Mouse (Mus musculus) hindbrain, embryonic 10.5 days (tissue): Measurements from ENCODE around the gene Spata48. TPM values are rescaled to one million over a fixed set of nuclear protein-coding genes. Genes with fewer than 3 reads are reported as not detected.
A peak's percentile ranks its signal among the peaks of the same experiment; 100 is the strongest.

Experiments
- DNase-seq: peaks from one replicate; pipeline ENCODE4 v3.0.0-alpha.2; 2017; ENCODE audit warnings: low spot score
- H3K27ac ChIP-seq: fragments of 300-500 bp; sonication (generic); 2 replicates; pipeline ENCODE4 v1.5.1; 2016; ENCODE audit warnings: mild to moderate bottlenecking, moderate library complexity
- H3K27me3 ChIP-seq: fragments of 300-500 bp; sonication (generic); 2 replicates; pipeline ENCODE4 v1.6.1; 2016; ENCODE audit warnings: mild to moderate bottlenecking; ENCODE audit not compliant: poor library complexity, insufficient read depth, severe bottlenecking
- H3K36me3 ChIP-seq: fragments of 300-500 bp; sonication (generic); 2 replicates; pipeline ENCODE4 v1.6.1; 2016; ENCODE audit warnings: mild to moderate bottlenecking, moderate library complexity
- H3K4me1 ChIP-seq: fragments of 300-500 bp; sonication (generic); replicated peaks from 2 replicates; pipeline ENCODE4 v1.6.1; 2016; ENCODE audit warnings: mild to moderate bottlenecking
- H3K4me3 ChIP-seq: fragments of 300-500 bp; sonication (generic); 2 replicates; pipeline ENCODE4 v1.5.1; 2016; ENCODE audit warnings: mild to moderate bottlenecking, moderate library complexity
- H3K9me3 ChIP-seq: fragments of 300-500 bp; sonication (generic); 2 replicates; pipeline ENCODE4 v1.6.1; 2016; ENCODE audit warnings: mild to moderate bottlenecking, moderate library complexity
- WGBS: fragments of 180-500 bp; shearing (Covaris S2); methylation state at CpG from one replicate; pipeline ENCODE4 v1.1.7; 2016; 5-methylcytosine and 5-hydroxymethylcytosine counted together
- polyA plus RNA-seq: library from polyadenylated mRNA; unstranded; fragments of >200 nt; fragmentation: Nextera tagmentation; extraction: Ambion mirVana; gene quantifications from 2 replicates; pipeline ENCODE4 v1.2.1, GENCODE M21; 2016

The Spata48 gene
- 1.2 and 1.8 TPM in 2 replicates for polyA plus RNA-seq

DNA sequence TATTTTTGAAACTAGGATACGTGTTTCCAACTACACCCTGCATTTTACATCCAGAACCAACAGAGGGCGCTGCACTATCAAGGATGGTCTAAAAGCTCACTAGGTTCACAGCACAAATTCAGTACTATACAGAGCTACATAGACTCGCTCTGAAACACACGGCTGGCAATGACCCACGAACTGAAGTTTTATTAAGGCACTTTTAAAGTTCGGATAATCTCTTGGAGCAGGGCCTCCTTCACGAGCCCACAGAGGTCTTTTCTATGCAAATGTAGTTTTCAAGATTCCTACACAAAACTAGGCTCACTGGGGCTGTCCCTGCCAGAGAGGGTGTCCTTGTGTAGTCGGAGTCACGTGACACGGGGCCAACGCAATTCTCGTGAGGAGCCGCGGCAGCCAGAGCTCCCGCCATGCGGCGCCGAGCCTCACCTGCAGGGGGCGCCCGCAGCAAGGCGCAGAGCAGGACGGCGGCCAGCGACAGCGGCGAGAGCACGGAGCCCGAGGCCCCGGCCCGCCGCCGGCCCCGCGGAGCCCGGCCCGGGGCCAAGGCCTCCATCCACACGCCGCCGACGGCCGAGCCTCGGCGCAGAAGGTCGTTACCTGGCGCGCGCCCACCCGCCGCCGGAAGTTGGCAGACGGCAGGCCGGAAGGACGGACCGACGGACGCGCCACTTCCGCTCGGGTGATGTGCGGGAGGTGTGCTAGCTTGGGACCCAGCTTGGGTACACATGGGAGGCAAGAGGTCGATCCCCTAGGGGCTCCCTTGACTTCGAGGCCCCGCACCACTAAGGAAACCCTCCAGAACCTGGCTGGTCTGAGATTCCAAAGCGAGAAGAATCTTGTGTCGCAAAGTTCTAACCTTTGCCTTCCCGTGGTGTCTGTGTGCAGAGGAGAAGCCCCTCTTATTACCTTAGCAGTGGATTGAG, at the start of gene Spata48, which contains the start of gene Zpbp:
TSS of gene Spata48 (plus strand) at position 460 of the 926 bp plus-strand sequence.
TSS of gene Zpbp (minus strand) at position 774 of the 926 bp plus-strand sequence.
- WGBS, result 4% methylated on average over 66 of the region's 66 CpGs
- H3K9me3 ChIP-seq, result no peaks in the 10 kb centered on the region
- peak within 1 kb of the TSS; percentile 91 for H3K27ac ChIP-seq
- DNase-seq, result peak; percentile 93
- no peaks in the 10 kb centered on the region for H3K36me3 ChIP-seq
- peaks cover 2% of the 10 kb centered on the region for H3K27me3 ChIP-seq
- H3K4me1 ChIP-seq, result peaks cover 4% of the 10 kb centered on the region; the same call in 1 of the 2 replicates
- peak within 1 kb of the TSS; percentile 66 for H3K4me3 ChIP-seq

DNA sequence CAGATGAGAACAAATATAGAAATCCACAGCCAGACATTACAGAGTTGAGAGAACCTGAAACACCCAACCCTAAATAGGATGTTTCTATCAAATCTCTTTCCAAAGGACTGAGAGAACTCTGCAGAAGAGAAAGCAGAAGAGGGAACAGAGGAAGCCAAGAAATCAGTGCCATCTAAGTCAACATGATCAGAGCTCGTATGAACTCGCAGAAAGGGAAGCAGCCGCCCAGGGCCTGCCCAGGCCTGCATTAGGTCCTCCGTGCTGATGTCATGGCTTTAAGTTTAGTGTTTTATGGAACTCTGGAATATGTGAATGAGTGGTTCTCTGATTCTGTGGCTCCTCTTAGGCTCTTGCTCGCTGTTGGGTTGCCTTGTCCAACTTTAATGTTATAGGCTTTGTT, 47.7 kb upstream of the Spata48 start:
- Histone ChIP-seq H3K36me3 (no peaks in the 10 kb centered on the region), H3K9me3 (no peaks in the 10 kb centered on the region), H3K4me1 (no peaks in the 10 kb centered on the region), H3K4me3 (no peak overlapping the region), H3K27ac (no peak overlapping the region), H3K27me3 (no peaks in the 10 kb centered on the region)
- WGBS, result 88% methylated on average over 5 of the region's 5 CpGs
- no peak for DNase-seq

DNA sequence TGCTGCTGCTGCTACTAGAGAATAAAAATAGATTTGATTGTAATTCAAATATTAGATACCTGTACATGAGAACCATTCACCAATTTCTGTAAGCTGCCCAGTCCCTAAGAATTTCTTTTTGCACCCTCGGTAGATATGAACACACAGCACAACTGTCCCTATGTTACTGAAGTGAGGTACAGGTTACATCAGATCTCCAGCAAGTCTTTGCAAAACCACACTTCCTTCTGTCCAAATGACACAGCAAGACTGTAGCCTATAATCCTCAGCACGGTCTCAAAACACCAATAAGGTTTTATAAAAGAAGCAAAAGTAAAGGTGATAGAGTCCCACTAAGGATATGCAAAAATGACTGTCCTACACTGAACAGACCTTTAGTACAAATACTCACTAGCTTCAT, 44.5 kb upstream of the Spata48 start:
- DNase-seq, result no peak
- Histone ChIP-seq H3K27me3 (no peaks in the 10 kb centered on the region), H3K9me3 (no peaks in the 10 kb centered on the region), H3K27ac (no peak overlapping the region), H3K4me3 (no peak overlapping the region), H3K4me1 (no peaks in the 10 kb centered on the region), H3K36me3 (no peaks in the 10 kb centered on the region)
- WGBS, result 87% methylated on average over 2 of the region's 2 CpGs

DNA sequence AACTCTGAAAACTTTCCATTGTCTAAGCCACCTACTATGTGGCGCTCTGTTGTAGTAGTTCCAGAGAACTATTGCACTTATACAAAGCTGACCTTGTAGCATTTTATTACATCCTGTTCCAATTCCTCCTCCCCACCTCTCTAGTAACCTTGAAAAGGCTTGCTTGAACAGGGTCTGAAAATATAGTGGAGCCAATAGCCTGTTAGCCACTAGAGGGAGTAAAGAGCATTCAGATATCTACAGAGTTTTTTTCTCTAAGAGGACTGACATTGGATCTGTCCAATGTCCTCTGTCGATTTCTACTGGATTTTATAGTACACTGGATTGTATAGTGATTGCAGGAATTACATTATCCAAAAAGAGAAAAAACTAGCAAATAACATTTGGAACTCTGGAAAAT, 6.9 kb upstream of the Spata48 start:
- DNase-seq, result no peak
- H3K27me3 ChIP-seq, result no peaks in the 10 kb centered on the region; the same call in 1 of the 2 replicates
- H3K4me3 ChIP-seq, result no peak overlapping the region
- no peaks in the 10 kb centered on the region for H3K9me3 ChIP-seq
- 24% methylated on average over 2 of the region's 2 CpGs for WGBS
- H3K27ac ChIP-seq, result no peak overlapping the region
- no peaks in the 10 kb centered on the region for H3K36me3 ChIP-seq
- no peaks in the 10 kb centered on the region for H3K4me1 ChIP-seq

DNA sequence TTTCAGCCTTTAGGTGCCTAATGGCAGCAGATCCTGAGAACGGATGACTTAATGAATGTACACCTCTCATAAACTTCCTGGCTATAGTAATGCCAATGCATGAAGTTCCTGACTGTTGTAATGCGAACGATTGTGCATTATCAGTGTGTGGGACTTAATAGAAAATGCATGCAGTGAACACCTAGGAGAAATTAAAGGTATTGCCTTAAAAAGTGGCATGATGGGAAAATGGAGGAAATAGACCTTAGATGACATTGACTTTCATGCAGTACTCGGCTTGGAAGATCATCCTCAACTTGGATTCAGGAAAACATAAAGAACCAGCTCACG, 632 bp downstream of the Spata48 start:
- Histone ChIP-seq H3K27ac (peak overlapping the region; percentile 91), H3K36me3 (no peaks in the 10 kb centered on the region), H3K9me3 (no peaks in the 10 kb centered on the region), H3K4me3 (peak overlapping the region; percentile 66), H3K27me3 (peaks cover 5% of the 10 kb centered on the region), H3K4me1 (peaks cover 4% of the 10 kb centered on the region; the same call in 1 of the 2 replicates)
- no peak for DNase-seq
- 84% methylated on average over 5 of the region's 5 CpGs for WGBS

DNA sequence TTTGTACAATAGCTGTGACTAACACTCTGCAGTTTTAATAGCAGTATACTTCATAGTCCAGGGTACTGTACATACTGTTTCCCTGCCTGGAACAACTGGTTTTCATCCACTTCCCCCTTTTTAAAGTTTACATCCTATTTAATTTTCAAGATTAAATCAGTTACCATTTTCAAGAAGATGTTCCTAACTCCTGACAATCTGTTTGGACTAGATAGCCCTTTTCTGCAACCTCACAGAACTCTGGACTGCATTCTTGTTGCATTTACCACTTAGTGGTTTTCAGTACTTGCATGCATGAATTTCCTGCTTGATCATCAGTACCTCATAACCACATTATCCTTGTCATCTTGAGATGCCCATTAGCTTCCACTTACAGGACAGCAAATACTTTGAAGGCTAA, 7.0 kb downstream of the Spata48 start:
- Histone ChIP-seq H3K4me1 (no peaks in the 10 kb centered on the region), H3K27me3 (peaks cover 5% of the 10 kb centered on the region; the same call in 1 of the 2 replicates), H3K36me3 (no peaks in the 10 kb centered on the region), H3K9me3 (no peaks in the 10 kb centered on the region), H3K4me3 (no peak overlapping the region), H3K27ac (no peak overlapping the region)
- no peak for DNase-seq

DNA sequence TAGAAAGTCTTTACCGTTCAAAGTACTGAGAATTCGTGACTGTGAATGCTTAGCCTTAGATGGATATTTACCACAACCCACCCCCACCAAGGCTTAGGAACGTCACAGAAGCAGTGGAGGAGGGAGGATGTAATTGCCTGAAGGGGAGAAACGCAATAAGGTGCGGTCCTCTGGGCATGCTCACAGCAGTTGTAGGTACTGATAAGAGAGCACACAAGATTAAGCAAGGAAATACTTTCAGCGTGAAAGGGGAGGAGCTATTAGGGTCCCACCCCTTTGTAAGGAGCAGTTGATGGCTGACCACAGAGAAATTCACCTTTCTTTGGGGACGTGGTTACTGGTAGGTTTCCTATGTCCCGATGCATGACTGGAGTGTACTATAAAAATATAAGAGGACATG, 22.5 kb downstream of the Spata48 start:
- Histone ChIP-seq H3K36me3 (no peaks in the 10 kb centered on the region), H3K27me3 (no peaks in the 10 kb centered on the region), H3K4me1 (no peaks in the 10 kb centered on the region), H3K9me3 (no peaks in the 10 kb centered on the region), H3K4me3 (no peak overlapping the region), H3K27ac (no peak overlapping the region)
- no peak for DNase-seq
- 62% methylated on average over 8 of the region's 8 CpGs for WGBS

DNA sequence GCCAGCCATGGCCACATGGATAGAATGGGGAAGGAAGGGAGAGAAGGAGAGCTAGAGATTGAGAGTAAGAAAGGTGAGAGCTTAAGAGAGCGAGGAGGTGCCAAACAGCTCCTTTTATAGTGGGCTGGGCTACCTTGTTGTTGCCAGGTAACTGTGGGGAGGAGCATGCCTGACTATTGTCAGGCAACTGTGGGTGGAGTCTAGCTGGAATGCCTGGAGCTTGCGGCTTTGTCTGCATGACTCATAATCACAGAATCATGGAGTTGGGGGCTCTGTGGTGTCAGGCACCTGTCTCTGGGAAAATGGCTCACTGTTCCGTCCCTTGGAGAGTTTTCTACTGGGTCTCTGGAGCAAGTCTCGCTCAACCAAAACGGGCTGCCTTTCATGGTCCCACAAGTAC, 30.1 kb downstream of the Spata48 start:
- WGBS, result 69% methylated on average over 5 of the region's 5 CpGs
- Histone ChIP-seq H3K36me3 (no peaks in the 10 kb centered on the region), H3K27me3 (no peaks in the 10 kb centered on the region)

DNA sequence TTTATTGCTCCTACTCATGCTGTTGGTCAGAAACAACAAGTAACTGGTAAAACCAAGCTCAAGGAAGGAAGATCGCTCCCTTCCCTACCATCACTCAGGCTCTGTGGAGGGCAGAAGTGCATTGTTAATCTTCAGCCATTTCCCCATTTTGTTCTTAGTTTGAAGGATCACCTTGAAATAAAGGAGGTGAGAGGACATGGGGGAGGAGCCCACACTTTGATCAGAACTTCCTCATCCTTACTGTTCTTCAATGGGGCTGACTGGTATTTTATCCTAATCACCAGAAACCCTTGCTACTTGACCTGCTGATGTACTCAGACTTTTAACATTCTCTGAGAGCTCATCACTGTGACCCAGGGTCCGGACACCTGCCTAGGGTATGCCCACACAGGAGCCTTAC, 33.8 kb downstream of the Spata48 start:
- H3K27me3 ChIP-seq, result no peaks in the 10 kb centered on the region
- DNase-seq, result no peak
- H3K4me1 ChIP-seq, result no peaks in the 10 kb centered on the region
- H3K4me3 ChIP-seq, result no peak overlapping the region
- H3K36me3 ChIP-seq, result no peaks in the 10 kb centered on the region
- WGBS, result 89% methylated on average over 2 of the region's 2 CpGs
- H3K27ac ChIP-seq, result no peak overlapping the region
- no peaks in the 10 kb centered on the region for H3K9me3 ChIP-seq

More for the DNA sequence above, 30.1 kb downstream of the Spata48 start:
- no peak for DNase-seq
- Histone ChIP-seq H3K27ac (no peak overlapping the region), H3K9me3 (no peaks in the 10 kb centered on the region), H3K4me1 (no peaks in the 10 kb centered on the region), H3K4me3 (no peak overlapping the region)

DNA sequence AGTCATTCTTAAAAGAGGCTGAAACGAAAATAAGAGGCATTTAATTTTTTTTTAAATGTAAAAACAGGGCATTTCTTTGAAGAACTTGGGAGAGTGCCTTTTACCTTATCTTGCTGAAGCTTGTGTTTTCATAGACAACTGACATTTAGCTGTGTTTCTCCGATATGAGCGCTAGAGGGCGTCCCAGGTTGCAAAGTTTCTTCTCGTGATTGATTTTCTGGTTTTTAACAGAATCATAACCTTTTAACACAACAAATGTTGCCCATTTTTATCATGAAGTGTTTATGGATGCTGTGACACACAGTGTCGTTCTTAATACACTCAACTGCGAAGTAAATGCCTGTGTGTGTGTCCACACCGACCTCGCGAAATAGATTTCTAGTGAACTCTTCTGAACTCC, 38.0 kb downstream of the Spata48 start:
- Histone ChIP-seq H3K27me3 (no peaks in the 10 kb centered on the region), H3K36me3 (no peaks in the 10 kb centered on the region), H3K27ac (no peak overlapping the region), H3K4me3 (no peak overlapping the region), H3K9me3 (no peaks in the 10 kb centered on the region), H3K4me1 (no peaks in the 10 kb centered on the region)
- WGBS, result 18% methylated on average over 10 of the region's 10 CpGs
- DNase-seq, result peak; percentile 30

DNA sequence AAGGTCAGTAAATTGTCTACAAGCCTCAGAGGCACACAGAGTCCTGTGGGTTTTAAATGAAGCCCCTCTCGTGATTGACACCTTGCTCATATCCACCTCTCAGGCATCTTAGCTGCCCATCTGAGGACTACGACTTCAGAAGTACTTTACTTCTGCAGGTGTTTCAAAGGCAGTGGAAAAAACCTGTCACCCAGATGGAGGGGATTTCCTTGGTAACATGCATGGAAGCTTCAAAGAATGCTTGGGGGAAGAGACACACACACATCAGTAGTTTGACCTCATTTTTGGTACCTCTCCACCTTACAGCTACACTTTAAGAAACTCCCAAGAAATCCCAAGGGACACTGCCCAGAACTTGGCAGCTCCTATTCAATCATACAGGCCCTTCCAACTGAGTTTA, 44.3 kb downstream of the Spata48 start:
- Histone ChIP-seq H3K9me3 (no peaks in the 10 kb centered on the region), H3K27ac (no peak overlapping the region), H3K4me3 (no peak overlapping the region), H3K27me3 (no peaks in the 10 kb centered on the region), H3K36me3 (no peaks in the 10 kb centered on the region), H3K4me1 (no peaks in the 10 kb centered on the region)
- 85% methylated on average over 2 of the region's 2 CpGs for WGBS
- no peak for DNase-seq

DNA sequence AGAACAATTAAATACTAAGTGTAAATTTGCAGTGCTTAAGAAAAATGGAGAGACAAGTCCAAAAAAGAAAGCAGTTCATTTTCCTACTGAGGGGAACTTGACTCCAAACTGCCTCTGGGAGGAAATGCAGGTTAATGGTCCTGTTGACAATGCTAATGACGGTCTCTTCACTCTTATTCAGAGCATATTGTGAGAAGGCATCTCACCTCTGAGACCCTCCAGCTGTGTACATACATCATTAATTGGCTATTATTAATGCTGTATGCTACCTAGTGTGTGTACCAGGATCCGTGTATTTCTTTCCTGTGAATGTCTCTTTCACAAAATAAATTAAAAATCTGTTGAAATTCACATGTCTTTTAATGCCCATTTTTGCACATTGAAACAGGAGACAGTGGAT, 47.5 kb downstream of the Spata48 start:
- Histone ChIP-seq H3K4me3 (no peak overlapping the region), H3K27ac (no peak overlapping the region), H3K27me3 (no peaks in the 10 kb centered on the region), H3K9me3 (no peaks in the 10 kb centered on the region), H3K4me1 (no peaks in the 10 kb centered on the region), H3K36me3 (no peaks in the 10 kb centered on the region)
- no peak for DNase-seq
- WGBS, result 81% methylated on average over 2 of the region's 2 CpGs

DNA sequence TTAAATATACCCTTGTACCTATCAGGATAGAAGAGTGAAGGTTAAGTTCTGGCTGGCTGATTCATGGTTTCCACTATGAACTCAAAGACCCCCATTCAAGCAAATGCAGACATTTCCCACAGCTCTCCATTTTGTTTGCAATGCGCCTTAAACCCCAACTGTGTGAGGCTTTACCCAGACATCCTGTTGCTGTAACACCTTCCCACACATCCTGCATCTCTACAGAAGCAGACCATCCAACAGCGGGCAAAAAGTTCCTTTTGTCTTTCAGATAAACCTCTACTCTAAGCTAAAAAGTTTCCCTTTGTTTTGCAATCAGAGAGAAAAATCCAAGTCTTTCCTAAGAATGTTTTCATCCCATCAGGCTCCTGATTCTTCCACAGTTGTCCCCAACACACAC, 50.2 kb downstream of the Spata48 start:
- Histone ChIP-seq H3K36me3 (no peaks in the 10 kb centered on the region), H3K27me3 (no peaks in the 10 kb centered on the region), H3K4me3 (no peak overlapping the region), H3K4me1 (no peaks in the 10 kb centered on the region), H3K9me3 (no peaks in the 10 kb centered on the region), H3K27ac (no peak overlapping the region)
- WGBS, result 50% methylated on average over 2 of the region's 2 CpGs
- no peak for DNase-seq
